Mouse (Mus musculus) kidney, adult 8-10 months (tissue): Measurements from ENCODE around the gene Itgb6.

Source experiments
- DNase-seq, 2 experiments: peaks; one replicate each; pipeline ENCODE4 v3.0.0; 2022

The Itgb6 gene

DNA sequence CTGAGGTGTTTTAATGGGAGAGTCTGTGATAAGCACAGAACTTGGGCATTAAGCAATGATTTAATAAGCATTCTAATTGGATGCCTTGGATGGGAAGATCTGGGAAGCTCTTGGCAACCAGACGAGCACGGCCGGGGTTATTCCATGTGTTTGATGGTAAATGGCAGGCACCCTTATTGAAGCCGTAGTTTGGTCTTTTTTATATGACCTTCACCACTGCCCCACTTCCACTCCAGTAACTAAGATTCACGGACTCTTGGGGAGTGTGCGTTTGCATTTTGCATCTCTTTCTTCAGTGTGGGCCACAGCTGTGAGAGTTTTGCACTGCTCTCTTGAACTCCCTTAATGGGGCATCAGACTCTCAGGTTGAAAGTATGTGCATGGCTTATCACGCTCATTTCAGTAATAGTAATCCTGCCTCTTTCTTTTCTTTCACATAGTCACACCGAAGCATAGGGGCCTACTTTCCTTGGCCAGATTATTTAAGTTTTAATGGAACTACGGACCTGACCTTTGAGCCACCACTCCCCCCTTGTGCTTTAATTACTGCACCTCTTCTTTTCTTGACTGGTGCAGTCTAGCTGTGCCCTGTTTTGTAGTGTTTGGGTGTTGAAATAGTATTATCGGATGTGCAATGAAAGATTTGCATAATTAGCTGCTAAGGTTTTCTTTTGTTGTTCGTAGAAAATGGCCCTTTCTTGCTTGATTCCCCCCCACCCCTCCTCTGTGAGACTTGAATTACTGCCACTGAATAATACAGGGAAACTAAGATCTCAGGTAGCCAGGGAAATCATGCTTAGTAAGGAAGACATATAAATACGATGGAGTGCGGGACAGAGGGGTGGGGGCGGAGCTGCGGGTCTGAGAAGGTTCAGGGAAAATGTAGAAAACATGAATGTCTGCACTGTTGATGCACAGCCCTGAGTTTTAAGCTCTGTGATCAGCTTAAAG is 109.3 kb downstream of the Itgb6 start:
- no peak for DNase-seq

DNA sequence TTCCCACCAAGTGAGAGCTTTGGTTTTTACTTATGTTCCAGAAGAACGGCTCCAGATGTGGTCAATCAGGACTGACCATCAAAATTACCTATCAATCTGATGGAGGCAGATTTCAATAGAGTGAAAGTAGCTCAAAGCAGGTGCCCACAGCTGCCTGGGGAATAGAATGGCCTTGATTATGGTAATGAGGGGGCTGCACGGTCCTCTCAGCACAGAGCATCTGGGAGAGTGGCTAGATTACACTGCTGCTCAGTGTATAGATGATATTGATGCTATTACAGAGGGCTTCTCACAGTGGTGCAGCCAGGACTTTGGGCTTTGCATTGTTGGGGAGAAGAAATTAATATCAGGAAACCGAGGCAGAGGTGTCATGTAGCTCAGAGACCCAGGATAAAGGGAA is 110.8 kb downstream of the Itgb6 start:
- DNase-seq = no peak

DNA sequence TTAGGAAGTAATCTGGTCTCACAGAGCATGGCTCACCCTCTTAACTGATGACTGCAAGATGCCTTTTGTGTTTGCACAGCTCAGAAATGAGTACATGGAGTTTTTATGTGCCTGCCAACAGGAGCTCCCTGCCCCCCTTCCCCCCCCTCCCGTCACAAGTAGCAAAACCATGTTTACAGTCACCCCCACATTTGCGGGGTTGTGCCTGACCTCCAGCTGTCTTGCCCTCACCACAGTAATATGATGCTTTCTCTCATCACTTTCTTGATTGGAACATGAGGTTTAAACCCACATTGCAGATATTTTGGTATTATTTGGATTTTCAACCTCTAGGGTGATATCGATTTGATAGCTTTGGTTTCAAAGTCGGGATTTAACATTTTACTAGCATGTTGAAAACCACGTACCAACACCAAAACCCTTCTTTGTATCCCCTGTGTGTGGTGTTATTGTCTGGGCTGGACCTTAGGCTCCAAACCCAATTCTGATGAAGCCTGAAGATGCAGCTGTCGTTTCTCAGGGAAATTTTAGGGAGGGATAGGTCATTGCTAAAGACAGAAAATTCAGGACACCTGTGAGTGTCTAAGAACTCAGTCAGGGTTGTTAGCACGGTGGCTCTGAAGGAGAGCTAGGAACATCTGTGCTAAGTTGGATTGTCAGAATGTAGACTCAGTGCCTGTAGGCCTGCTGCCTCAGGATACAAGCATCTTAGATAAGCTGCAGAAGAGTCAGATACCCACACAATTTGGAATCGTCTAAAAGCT is 112.8 kb downstream of the Itgb6 start:
- no peak for DNase-seq

DNA sequence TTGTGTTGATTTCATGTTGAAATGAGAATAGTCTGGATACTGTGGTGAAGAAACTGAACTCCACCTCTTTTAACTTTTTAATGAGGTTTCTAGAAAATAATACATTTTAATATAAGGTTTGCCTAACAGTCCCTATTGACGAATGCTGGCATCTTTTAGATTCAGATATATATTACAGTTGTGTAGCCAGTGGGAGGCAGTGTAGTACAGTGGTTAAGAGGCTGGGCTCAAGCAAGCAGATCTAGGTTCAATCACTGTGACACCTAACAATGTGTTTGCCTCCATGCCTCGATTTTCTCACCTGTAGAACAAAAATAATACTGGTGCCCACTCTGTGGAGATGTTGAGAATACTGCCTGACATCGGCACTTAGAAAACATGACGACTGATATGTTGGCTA is 114.5 kb downstream of the Itgb6 start:
- peak; percentile 7 for DNase-seq

DNA sequence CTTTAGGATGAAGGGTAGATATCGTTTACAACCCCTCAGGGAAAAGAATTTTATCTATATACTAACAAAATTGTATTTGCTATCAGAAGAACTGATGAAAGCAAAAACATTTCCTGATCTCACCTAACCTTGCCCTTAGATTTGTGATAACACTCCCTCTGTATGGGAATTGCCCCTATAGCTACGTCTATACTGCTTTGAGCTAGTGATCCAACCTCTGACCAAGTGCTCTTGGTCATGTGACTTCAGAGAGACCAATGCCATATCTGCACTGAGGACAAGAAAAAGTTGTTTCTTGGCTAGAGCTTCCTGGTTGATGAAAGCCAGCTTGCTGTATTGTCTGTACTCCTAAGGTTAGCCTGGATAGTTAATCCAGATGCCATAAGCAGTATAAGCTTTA is 121.1 kb downstream of the Itgb6 start:
- DNase-seq = no peak

DNA sequence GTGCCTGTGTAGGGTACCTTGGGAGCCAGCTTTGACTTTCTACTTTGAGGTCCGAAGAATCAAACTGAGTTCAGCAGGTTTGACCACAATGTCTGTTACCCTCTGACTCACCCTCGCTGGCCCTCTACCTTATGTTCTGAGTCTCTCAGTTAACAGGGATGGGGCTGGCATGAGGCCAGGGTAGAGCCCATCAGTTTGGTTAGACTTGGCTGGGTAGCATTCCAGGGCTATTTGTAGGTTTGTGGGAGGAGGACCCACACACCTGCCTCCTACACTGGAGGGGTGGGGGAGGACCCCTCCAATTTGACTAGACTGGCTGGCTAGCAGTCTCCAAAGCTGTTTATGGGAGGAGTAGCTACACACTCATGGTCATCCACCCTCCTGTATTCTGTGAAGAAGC is 121.6 kb downstream of the Itgb6 start:
- no peak for DNase-seq

DNA sequence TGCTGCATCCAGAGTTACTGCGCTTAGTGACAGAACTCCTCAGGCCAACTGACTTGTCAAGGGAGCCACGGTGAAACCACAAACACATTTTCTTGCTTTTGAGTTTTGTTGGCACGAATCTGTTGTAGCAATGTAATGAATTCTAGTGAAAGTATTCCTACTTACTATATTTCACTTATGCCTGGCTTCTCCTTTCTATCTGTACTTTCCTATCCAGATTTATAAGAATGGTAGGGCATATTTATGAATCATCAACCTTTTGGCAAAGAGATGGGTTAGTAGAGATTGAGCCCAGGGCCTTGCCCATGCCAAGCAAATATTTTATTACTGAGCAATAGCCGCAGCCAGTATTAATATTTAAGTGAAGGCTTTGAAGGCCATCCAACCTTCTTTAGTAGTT is 139.0 kb downstream of the Itgb6 start:
- DNase-seq = no peak

DNA sequence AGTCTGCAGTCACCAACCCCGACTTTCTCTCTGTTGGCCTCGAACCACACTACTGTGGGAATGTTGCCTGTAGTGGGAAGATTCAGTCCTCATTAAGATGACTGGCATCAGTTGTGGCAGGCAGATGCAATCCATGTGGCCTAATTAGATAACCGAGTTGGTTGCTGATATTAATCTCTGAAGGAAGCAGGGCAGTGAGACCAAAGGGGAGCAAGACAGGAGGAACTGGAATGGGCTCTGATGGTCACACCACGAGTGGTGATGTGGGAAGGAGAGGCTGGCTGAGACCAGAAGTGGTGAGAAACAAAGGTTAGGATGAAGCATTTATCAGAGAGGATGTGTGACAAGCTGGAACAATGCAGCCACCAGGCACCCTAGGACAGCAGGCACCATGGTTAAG is 167.9 kb downstream of the Itgb6 start:
- no peak for DNase-seq

DNA sequence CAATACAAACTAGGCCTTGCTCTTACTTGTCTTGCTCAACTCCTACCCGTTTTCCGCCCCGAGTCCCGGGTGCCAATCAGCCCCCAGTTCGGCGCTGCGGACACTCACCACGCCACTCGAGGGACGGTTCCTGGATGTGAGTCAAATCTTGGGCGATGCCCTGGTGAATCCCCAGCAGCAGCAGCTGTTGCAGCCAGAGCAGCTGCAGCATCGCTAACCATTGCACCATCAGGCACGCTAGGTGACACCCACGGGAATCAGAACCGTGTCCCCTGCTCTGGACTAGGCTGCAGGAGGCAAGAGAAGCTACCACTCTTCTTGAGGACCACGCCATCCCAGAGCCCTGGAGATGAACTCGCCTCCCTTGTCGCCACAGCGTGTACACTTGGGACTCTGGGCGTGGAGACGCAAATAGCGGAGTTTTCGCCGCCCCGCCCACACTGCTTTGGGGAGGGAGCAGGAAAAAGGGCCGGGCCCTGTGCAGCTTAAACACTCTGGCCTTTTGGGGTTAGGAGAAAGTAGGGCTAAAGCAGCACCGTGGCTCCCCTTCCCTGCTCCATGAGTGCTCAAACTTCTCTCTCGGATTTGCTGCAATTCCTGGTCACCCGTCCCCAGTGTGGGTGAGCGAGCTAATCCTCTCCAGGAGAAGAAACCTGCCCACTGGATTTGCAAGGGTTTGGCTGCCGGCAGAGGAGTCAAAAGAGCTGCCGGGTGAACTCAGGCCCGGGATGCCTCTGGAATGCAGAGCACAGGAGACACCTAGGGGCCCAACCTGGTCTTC is 169.4 kb downstream of the Itgb6 start, which contains the start of gene Pla2r1:
TSS of gene Pla2r1 (minus strand) at position 407 of the 781 bp plus-strand sequence.
- DNase-seq = peak; percentile 36 to 59

DNA sequence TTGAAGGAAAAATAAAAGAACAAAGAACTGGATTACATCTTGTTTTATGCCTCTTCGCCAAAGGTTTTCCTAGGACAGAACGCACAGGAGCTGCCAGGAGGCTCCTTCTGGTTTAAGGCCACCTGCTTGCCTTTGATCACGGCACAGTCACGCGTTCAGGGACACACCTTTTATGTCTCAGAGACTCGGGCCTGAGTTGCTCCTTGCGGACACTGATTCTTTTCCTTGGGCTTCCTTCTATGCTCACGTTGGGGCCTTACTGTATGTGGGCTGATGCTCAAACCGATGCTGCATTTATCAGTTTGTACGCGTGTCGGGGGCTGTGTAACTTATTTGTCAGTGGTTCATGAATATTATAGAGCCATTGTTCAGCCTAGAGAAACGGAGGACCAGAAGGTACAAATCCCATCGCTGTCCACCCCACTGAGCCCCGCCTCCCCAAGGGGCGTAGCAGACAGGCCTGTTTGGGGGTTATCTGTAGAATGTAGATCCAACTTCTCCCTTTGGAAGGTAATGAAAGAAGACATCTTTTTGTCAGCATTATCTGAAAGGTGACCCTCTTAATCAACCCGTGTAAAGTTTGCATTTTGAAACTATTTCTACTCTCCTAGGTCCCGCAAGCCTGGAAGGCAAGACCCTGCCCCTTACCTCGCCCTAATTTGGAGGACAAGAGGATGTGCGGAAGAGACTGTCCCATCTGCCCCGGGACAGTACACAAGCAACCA is 170.1 kb downstream of the Itgb6 start:
- no peak for DNase-seq

DNA sequence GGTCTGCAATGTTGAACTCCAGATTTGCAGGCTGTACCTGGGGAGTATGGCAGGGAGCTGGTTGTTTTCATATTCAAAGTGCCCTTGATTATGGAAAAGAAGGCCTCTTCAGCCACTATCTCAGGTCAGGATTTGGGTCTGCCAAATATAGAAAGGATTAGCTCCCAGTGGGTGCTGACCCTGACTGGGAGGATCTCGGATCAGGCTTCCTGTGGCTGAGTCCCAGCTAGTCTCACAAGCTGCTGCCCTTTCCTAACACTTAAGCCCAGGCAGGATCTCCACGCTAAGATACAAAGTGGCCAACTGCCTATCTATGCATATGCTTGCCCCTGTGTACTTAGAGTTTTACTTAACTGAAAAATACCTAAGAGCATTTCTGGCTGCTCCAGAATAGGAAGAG is 170.8 kb downstream of the Itgb6 start:
- no peak for DNase-seq

DNA sequence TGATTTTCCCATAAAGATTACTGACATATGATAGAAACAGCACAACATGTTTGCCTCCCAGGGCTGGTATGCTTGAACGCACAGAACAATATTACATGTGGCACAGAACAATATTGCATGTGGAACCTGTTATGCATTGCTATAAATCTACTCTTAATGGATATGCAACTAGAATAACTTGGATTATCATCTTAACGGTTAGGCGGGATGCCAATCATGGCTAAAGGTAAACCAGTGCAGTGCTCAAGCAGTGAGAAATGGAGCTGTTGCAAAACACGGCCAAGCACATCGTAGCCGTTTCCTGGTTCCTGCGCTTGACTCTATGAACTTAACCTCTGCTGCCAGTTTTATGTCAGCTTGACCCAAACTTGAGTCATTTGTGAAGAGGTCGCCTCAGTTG is 171.9 kb downstream of the Itgb6 start:
- DNase-seq = no peak

DNA sequence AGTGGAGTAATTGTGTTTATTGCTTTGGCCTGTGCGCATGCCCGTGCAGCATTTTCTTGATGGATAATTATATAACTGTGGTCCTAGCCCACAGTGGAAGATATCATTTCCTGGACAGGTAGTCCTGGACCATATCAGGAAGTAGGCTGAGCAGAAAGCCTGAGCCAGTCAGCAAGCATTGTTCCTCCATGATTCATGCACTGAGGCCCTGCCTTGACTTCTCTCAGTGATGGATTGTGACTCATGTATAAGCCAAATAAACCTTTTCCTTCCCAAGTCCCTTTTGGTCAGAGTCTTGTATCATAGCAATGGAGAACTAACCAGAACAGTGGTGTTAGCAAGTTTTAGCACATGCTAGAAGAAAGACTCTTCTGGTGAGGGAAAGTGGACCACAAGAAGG is 172.6 kb downstream of the Itgb6 start:
- peak in 1 of 2 experiments; percentile 2 for DNase-seq
